Mouse (Mus musculus) layer of hippocampus, adult 2 months (tissue): Measurements from ENCODE around the gene Olfr1506. TPM values are rescaled to one million over a fixed set of nuclear protein-coding genes. Genes with fewer than 3 reads are reported as not detected.
"Not testable (repeated sequence)": the region's sequence is repeated elsewhere in the genome, so short reads cannot be mapped to it uniquely, and the experiment has no call there.

Experiments
- DNase-seq, 2 experiments: peaks; one replicate each; pipeline ENCODE4 v3.0.0; 2022; ENCODE audit warnings: low spot score in 2 of 2
- H3K27ac ChIP-seq: fragments of 200-600 bp; 2 replicates; pipeline ENCODE4 v1.8.1; 2022
- H3K4me3 ChIP-seq: fragments of 200-600 bp; 2 replicates; pipeline ENCODE4 v1.8.1; 2022; ENCODE audit warnings: mild to moderate bottlenecking
- CTCF ChIP-seq: fragments of 200-600 bp; conservative IDR thresholded peaks from 2 replicates; pipeline ENCODE4 v1.8.1; 2022; ENCODE audit warnings: antibody characterized with exemption, mild to moderate bottlenecking, moderate library complexity
- long read RNA-seq, 2 experiments: library from polyadenylated mRNA; stranded (forward); transcript quantifications; one replicate each; pipeline ENCODE4 v2.0.0; 2021; ENCODE audit warnings: borderline mapping rate in 2 of 2
- total RNA-seq, 2 experiments: library from RNA; stranded (reverse); gene quantifications; 2 replicates each; pipeline ENCODE4 v1.2.3; 2021

The Olfr1506 gene
- total RNA-seq = not detected
- long read RNA-seq, experiment 1 = 0 reads
- long read RNA-seq, experiment 2 = 0 reads

DNA sequence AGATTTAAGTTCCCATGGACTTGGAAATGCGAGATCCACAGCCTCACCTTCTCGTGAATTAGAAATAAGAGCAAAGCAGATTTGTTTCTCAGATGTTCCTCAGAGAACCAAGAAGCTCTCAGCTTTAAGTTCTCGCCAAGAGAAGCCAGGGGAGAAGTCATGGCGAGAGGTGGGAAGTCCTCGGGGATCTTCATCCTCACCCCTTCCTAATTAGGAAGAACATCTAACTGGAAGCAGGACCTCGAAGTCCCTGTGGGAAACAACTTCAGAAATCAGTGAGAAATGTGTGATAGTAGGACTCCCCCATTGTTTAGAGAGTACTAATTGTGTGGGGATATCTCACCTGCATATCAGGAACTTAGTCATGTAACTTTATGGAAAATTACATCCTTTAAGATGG is at the start of gene Olfr1506:
TSS of gene Olfr1506 (minus strand) at position 101 of the 400 bp plus-strand sequence.
- not testable (repeated sequence) for H3K27ac ChIP-seq, DNase-seq, H3K4me3 ChIP-seq

DNA sequence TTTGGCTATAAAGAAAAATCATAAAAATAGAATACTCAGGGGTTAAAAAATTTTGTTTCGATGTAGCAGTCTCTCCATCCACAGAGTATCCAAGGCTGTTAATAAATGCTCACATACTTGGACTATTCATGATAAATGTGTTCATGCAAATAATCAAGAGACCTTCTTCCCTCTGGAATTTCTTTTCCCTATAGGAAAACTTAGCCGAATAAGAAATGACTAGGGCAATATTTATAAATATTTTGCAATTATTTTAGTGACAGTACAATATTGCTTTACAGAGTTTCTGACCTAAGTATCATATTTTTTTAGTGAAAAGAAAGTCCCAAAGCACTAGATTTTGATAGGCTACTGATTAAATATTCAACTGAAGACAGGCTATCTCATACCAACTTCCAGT is 46.6 kb upstream of the Olfr1506 start, which contains the start of gene Olfr1271:
TSS of gene Olfr1271 (minus strand) at position 101 of the 400 bp plus-strand sequence.
- TF ChIP-seq CTCF = no peak
- Histone ChIP-seq H3K4me3 (no peak within 1 kb of the TSS), H3K27ac (no peak within 1 kb of the TSS)
- no peak for DNase-seq

DNA sequence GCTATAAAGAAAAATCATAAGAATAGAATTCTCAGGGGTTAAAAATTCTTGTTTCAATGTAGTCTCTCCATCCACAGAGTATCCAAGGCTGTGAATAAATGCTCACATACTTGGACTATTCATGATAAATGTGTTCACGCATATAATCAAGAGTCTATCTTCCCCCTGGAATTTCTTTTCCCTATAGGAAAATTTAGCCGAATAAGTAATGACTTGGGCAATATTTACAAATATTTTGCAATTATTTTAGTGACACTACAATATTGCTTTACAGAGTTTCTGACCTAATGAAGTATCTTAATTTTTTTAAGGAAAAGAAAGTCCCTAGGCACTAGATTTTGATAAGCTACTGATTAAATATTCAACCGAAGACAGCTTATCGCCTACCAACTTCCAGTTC is 33.2 kb upstream of the Olfr1506 start, which contains the start of gene Olfr142:
TSS of gene Olfr142 (minus strand) at position 101 of the 400 bp plus-strand sequence.
- no peak for TF ChIP-seq CTCF
- DNase-seq = no peak
- H3K27ac ChIP-seq = no peak within 1 kb of the TSS
- no peak within 1 kb of the TSS for H3K4me3 ChIP-seq

DNA sequence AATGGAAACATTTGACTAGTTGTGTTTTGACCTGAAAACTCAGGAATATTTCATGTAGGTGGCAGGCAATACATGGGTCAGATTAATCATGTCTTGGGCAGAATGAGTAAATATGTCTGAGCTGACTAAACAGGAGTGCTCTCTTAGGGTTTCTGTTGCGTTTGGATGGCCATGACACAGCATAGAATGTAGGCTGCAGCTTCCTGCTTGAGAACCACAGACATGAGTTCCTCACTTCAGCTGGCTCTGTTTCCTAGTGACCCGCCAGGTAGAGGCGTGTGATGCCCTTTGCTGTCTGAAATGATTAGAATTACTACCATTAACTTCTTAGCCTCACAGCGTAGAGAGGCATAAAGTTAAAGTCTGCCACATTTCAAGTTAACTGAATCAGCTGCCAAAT is 24.7 kb downstream of the Olfr1506 start:
- H3K27ac ChIP-seq, H3K4me3 ChIP-seq: not testable (repeated sequence)

DNA sequence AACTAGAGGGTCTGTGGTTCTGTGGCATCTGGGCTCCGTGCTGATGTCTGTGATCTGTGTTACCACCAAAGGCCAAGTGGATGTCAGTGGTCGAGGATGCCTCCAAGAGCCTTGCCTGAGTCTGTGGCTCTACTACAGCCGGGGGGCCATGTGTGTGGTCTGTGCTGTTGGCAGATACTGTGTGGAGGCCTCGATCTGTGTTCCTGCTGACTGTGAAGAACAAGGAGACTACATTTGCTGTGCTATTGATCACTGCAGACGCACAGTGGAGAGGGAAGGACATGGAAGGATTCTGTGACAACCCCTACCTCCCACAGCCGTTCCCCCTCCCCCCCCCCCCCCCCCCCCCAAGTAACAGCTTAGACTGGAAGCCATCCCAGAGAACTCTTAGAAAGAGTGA is 29.0 kb downstream of the Olfr1506 start:
- not testable (repeated sequence) for H3K27ac ChIP-seq, H3K4me3 ChIP-seq, DNase-seq

More for the DNA sequence above, 24.7 kb downstream of the Olfr1506 start:
- not testable (repeated sequence) for DNase-seq

DNA sequence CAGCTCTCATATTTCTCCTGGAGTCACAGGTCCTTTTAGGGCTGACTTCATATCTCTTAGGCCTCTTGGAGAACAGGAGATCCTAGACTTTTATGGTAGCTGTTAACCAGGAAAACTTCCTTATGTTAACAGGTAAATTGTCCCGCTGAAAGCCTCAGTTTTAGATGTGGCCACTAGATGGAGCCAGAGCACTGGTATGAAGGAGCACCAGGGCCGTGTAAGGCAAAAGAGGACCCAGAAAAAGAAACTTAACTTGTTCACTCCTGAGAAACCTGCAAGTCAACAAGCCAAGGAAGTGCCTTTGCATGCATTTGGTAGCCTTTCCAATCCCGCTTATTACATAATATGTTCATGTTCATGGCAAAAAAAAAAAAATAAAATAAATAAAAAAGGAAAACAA is 29.5 kb downstream of the Olfr1506 start:
- not testable (repeated sequence) for DNase-seq

DNA sequence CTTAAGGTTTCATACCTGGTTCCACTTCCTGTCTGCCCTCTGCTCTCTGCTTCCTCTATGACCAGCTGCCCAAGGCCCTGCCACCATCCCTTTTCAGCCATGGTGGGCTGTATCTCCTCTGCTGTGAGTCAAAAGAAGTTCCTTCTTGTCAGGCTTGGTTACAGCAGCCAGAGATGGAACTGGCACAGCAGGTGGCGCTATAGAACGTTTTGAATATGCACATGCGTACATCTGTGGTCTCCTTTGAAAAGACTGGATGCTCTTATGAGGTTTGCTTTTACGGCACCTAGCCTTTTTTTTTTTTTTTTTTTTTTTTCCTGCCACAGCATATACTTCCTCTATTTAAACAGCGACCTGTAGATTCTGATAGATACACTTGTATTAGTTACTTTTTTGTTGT is 37.2 kb downstream of the Olfr1506 start:
- H3K4me3 ChIP-seq, DNase-seq, H3K27ac ChIP-seq: not testable (repeated sequence)

More for the DNA sequence above, 29.5 kb downstream of the Olfr1506 start:
- H3K4me3 ChIP-seq, H3K27ac ChIP-seq: not testable (repeated sequence)

DNA sequence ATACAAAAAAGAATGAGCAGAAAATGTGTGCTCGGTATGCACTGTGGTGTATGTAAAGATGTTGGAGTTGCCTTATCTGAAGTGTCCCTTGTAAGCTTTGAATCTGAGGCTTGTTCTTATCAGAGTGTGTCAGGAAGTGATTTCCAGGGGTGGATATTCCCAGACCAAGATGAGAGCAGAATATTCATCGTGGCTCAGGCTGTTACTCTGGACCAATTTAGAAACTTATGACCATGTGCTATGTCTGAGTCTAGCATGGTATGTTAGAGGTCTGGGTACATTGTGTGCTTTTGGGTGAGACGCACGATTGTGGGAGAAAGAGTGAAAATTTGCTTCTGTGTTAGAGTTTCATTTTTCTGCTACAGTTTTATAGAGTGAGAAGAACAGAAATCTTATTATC is 38.2 kb downstream of the Olfr1506 start:
- H3K4me3 ChIP-seq, H3K27ac ChIP-seq, DNase-seq: not testable (repeated sequence)

Other genes with a start within 250 kb of the Olfr1506 start
- not detected for gene Olfr1261, start 233.3 kb downstream of the Olfr1506 start, total RNA-seq
- gene Olfr1262, start 224.3 kb downstream of the Olfr1506 start, total RNA-seq = not detected
- gene Olfr1263, start 212.4 kb downstream of the Olfr1506 start, total RNA-seq = not detected
- not detected for gene Olfr1264, start 198.9 kb downstream of the Olfr1506 start, total RNA-seq
- not detected for gene Olfr1265, start 189.2 kb downstream of the Olfr1506 start, total RNA-seq
- not detected for gene Olfr140, start 160.9 kb downstream of the Olfr1506 start, total RNA-seq
- gene Olfr1269, start 103.1 kb downstream of the Olfr1506 start, total RNA-seq = not detected
- not detected for gene Olfr32, start 82.2 kb downstream of the Olfr1506 start, total RNA-seq
- not detected for gene Olfr1270, start 71.4 kb downstream of the Olfr1506 start, total RNA-seq
- gene Olfr142, start 33.1 kb upstream of the Olfr1506 start, total RNA-seq = not detected
- not detected for gene Olfr1271, start 46.5 kb upstream of the Olfr1506 start, total RNA-seq
- gene Olfr1272, start 68.3 kb upstream of the Olfr1506 start, total RNA-seq = not detected
- gene Gm13769, start 97.7 kb upstream of the Olfr1506 start, total RNA-seq = not detected
- gene Olfr1274-ps, start 174.2 kb upstream of the Olfr1506 start, total RNA-seq = not detected